Mouse (Mus musculus) forebrain, embryonic 15.5 days (tissue): ENCODE measurements at regions not wholly inside any gene's neighbourhood (a gene's known extent, or its start where the extent isn't known, plus 50 kb on each side); places are given as distances from the start of the nearest gene placed in this dataset.

Source experiments
- ATAC-seq: fragments of 200-750 bp; cut with Nextera tagmentation; replicated peaks from 2 replicates; pipeline ENCODE4 v1.8.0; 2017; ENCODE audit warnings: mild to moderate bottlenecking, moderate TSS enrichment, moderate library complexity
- H3K27ac ChIP-seq: fragments of 300-500 bp; sonication (generic); replicated peaks from 2 replicates; pipeline ENCODE4 v1.5.1; 2015; ENCODE audit warnings: mild to moderate bottlenecking, inconsistent platforms
- H3K27me3 ChIP-seq: fragments of 300-500 bp; sonication (generic); 2 replicates; pipeline ENCODE4 v1.6.1; 2015; ENCODE audit warnings: inconsistent platforms
- H3K36me3 ChIP-seq: fragments of 300-500 bp; sonication (generic); 2 replicates; pipeline ENCODE4 v1.6.1; 2015; ENCODE audit warnings: mild to moderate bottlenecking, inconsistent platforms
- H3K4me1 ChIP-seq: fragments of 300-500 bp; sonication (generic); 2 replicates; pipeline ENCODE4 v1.6.1; 2015; ENCODE audit warnings: inconsistent platforms
- H3K4me2 ChIP-seq: fragments of 300-500 bp; sonication (generic); replicated peaks from 2 replicates; pipeline ENCODE4 v1.6.1; 2015; ENCODE audit warnings: mild to moderate bottlenecking, inconsistent platforms
- H3K4me3 ChIP-seq: fragments of 300-500 bp; sonication (generic); 2 replicates; pipeline ENCODE4 v1.5.1; 2015; ENCODE audit warnings: mild to moderate bottlenecking, inconsistent platforms
- H3K9ac ChIP-seq: fragments of 300-500 bp; sonication (generic); replicated peaks from 2 replicates; pipeline ENCODE4 v1.6.1; 2015; ENCODE audit warnings: mild to moderate bottlenecking, inconsistent platforms
- H3K9me3 ChIP-seq: fragments of 300-500 bp; sonication (generic); 2 replicates; pipeline ENCODE4 v1.6.1; 2016; ENCODE audit warnings: inconsistent platforms
- WGBS: fragments of 180-500 bp; shearing (Covaris S2); methylation state at CpG from one replicate; pipeline ENCODE4 v1.1.7; 2015; ENCODE audit warnings: mixed read lengths; 5-methylcytosine and 5-hydroxymethylcytosine counted together

- Histone ChIP-seq H3K27ac (no peak overlapping the region; the same call in 1 of the 2 replicates), H3K9me3 (no peaks in the 10 kb centered on the region), H3K36me3 (no peaks in the 10 kb centered on the region), H3K4me1 (0 out of 2 replicates have a peak, but pooled peaks cover 6% of the 10 kb centered on the region), H3K27me3 (no peaks in the 10 kb centered on the region), H3K4me3 (no peak overlapping the region), H3K9ac (no peak overlapping the region), H3K4me2 (no peak overlapping the region)
- 0 out of 2 replicates have a peak, but pooled peaks have one; percentile 35 for ATAC-seq
- WGBS, result 42% methylated on average over 5 of the region's 5 CpGs
These were observed 53.5 kb downstream of the Csf2 start for GRCm38 (mm10) chr11:54195954-54196353.

- Histone ChIP-seq H3K9ac (no peak overlapping the region), H3K27ac (no peak overlapping the region), H3K4me3 (no peak overlapping the region), H3K36me3 (no peaks in the 10 kb centered on the region), H3K4me2 (no peak overlapping the region), H3K4me1 (0 out of 2 replicates have a peak, but pooled peaks cover 6% of the 10 kb centered on the region), H3K27me3 (no peaks in the 10 kb centered on the region), H3K9me3 (no peaks in the 10 kb centered on the region)
- 63% methylated on average over 4 of the region's 4 CpGs for WGBS
- ATAC-seq, result no peak
These were observed 54.7 kb downstream of the Csf2 start for GRCm38 (mm10) chr11:54194733-54195132.

- H3K4me1 ChIP-seq, result 0 out of 2 replicates have a peak, but pooled peaks cover 6% of the 10 kb centered on the region
- 75% methylated on average over 4 of the region's 4 CpGs for WGBS
These were observed 57.2 kb downstream of the Csf2 start for GRCm38 (mm10) chr11:54192275-54192674.

GRCm38 (mm10) chr11:54187826-54188225 lies 61.6 kb downstream of the Csf2 start:
- no peak overlapping the region for H3K4me3 ChIP-seq
- no peak overlapping the region for H3K27ac ChIP-seq
- ATAC-seq, result no peak
- H3K9ac ChIP-seq, result no peak overlapping the region
- H3K27me3 ChIP-seq, result no peaks in the 10 kb centered on the region
- WGBS, result 81% methylated on average over 1 of the region's 1 CpGs
- H3K36me3 ChIP-seq, result no peaks in the 10 kb centered on the region
- no peak overlapping the region for H3K4me2 ChIP-seq
- no peaks in the 10 kb centered on the region for H3K4me1 ChIP-seq
- H3K9me3 ChIP-seq, result no peaks in the 10 kb centered on the region

More at GRCm38 (mm10) chr11:54192275-54192674, 57.2 kb downstream of the Csf2 start:
- Histone ChIP-seq H3K27me3 (no peaks in the 10 kb centered on the region), H3K4me3 (no peak overlapping the region), H3K4me2 (no peak overlapping the region), H3K27ac (no peak overlapping the region), H3K9me3 (no peaks in the 10 kb centered on the region), H3K9ac (no peak overlapping the region), H3K36me3 (no peaks in the 10 kb centered on the region)
- no peak for ATAC-seq

GRCm38 (mm10) chr11:54187377-54187776 lies 62.1 kb downstream of the Csf2 start:
- no peaks in the 10 kb centered on the region for H3K36me3 ChIP-seq
- H3K4me2 ChIP-seq, result no peak overlapping the region
- no peaks in the 10 kb centered on the region for H3K4me1 ChIP-seq
- no peak for ATAC-seq
- 77% methylated on average over 4 of the region's 4 CpGs for WGBS
- no peaks in the 10 kb centered on the region for H3K9me3 ChIP-seq
- H3K27me3 ChIP-seq, result no peaks in the 10 kb centered on the region
- H3K9ac ChIP-seq, result no peak overlapping the region
- no peak overlapping the region for H3K4me3 ChIP-seq
- H3K27ac ChIP-seq, result no peak overlapping the region

- Histone ChIP-seq H3K9ac (no peak overlapping the region), H3K36me3 (no peaks in the 10 kb centered on the region), H3K9me3 (no peaks in the 10 kb centered on the region), H3K4me3 (no peak overlapping the region), H3K27ac (no peak overlapping the region), H3K27me3 (no peaks in the 10 kb centered on the region), H3K4me2 (no peak overlapping the region), H3K4me1 (no peaks in the 10 kb centered on the region)
- WGBS, result 91% methylated on average over 6 of the region's 6 CpGs
- no peak for ATAC-seq
These were observed 63.6 kb downstream of the Csf2 start for GRCm38 (mm10) chr11:54185710-54186325.

DNA sequence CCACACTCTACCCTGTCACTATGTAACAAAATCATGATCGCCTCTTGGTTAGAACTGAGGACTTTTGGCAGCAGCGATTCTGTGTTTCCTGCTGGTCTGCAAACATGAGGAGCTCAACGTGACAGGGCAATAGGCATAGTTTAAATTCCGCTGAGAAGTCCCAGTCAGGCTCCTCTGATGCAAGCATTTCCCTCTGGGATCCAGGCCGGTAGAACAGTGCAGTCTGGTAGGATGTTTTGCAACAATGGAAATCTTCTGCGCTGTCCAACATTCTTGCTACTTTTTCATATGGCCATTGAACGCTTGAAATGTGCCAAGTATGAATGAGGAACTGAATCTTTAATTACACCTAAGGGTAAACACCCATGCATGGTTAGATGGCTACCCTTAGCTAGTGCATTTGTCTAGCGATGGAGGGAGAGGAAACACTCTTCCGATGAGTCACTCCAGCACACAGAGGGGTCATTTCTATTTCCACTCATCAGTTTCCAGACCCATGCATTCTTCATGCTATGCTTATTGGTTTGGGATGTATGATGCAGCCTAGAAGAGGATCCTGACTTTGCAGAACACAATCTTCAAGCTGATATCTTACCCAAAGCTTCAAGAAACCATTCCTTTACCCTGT lies 67.7 kb downstream of the Csf2 start:
- Histone ChIP-seq H3K9ac (no peak overlapping the region), H3K9me3 (no peaks in the 10 kb centered on the region), H3K27me3 (no peaks in the 10 kb centered on the region), H3K4me3 (no peak overlapping the region), H3K4me2 (no peak overlapping the region), H3K4me1 (no peaks in the 10 kb centered on the region), H3K27ac (no peak overlapping the region), H3K36me3 (no peaks in the 10 kb centered on the region)
- WGBS, result 82% methylated on average over 9 of the region's 9 CpGs
- ATAC-seq, result no peak
